Mouse (Mus musculus): ENCODE data around the gene Pcdh9. TPM values are rescaled to one million over a fixed set of nuclear protein-coding genes. Genes with fewer than 3 reads are reported as not detected.

The Pcdh9 gene
- polyA plus RNA-seq, 1 experiment, result 0.30 TPM

- TF ChIP-seq CTCF (conservative IDR thresholded peaks at IDR 0.05; ENCODE audit: insufficient read depth, insufficient read length, low read depth, low read length) (no peak), POLR2A (IDR thresholded peaks at IDR 0.05; ENCODE audit: low read depth, low read length) (no peak)
- 71% methylated on average over 2 of the region's 2 CpGs for WGBS
- Histone ChIP-seq H3K27ac (ENCODE audit: insufficient read depth, low read depth, low read length) (no peak overlapping the region), H3K27me3 (replicated peaks; ENCODE audit: control insufficient read depth, insufficient read depth, low read length) (no peaks in the 10 kb centered on the region), H3K4me1 (ENCODE audit: control insufficient read depth, insufficient read depth, low read length) (no peaks in the 10 kb centered on the region), H3K36me3 (ENCODE audit: control insufficient read depth, insufficient read depth, low read length) (no peaks in the 10 kb centered on the region), H3K4me3 (ENCODE audit: insufficient read depth, low read depth, low read length) (no peak overlapping the region)
- no peak for DNase-seq
Measured at GRCm38 (mm10) chr14:93564361-93564760, 326.1 kb downstream of the Pcdh9 start.

GRCm38 (mm10) chr14:93561577-93561976, 328.9 kb downstream of the Pcdh9 start:
- no peaks in the 10 kb centered on the region for H3K27me3 ChIP-seq (replicated peaks; ENCODE audit: control insufficient read depth, insufficient read depth, low read length)
- no peak for DNase-seq
- TF ChIP-seq POLR2A (IDR thresholded peaks at IDR 0.05; ENCODE audit: low read depth, low read length), result no peak
- no peak for TF ChIP-seq CTCF (conservative IDR thresholded peaks at IDR 0.05; ENCODE audit: insufficient read depth, insufficient read length, low read depth, low read length)
- no peak overlapping the region for H3K4me3 ChIP-seq (ENCODE audit: insufficient read depth, low read depth, low read length)
- no peaks in the 10 kb centered on the region for H3K36me3 ChIP-seq (ENCODE audit: control insufficient read depth, insufficient read depth, low read length)
- WGBS, result 51% methylated on average over 1 of the region's 1 CpGs
- H3K4me1 ChIP-seq (ENCODE audit: control insufficient read depth, insufficient read depth, low read length), result no peaks in the 10 kb centered on the region
- no peak overlapping the region for H3K27ac ChIP-seq (ENCODE audit: insufficient read depth, low read depth, low read length)

GRCm38 (mm10) chr14:93553771-93554170, 336.7 kb downstream of the Pcdh9 start:
- no peaks in the 10 kb centered on the region for H3K27me3 ChIP-seq (replicated peaks; ENCODE audit: control insufficient read depth, insufficient read depth, low read length)
- no peak overlapping the region for H3K27ac ChIP-seq (ENCODE audit: insufficient read depth, low read depth, low read length)
- WGBS, result 79% methylated on average over 3 of the region's 3 CpGs
- no peak overlapping the region for H3K4me3 ChIP-seq (ENCODE audit: insufficient read depth, low read depth, low read length)
- H3K4me1 ChIP-seq (ENCODE audit: control insufficient read depth, insufficient read depth, low read length), result no peaks in the 10 kb centered on the region
- TF ChIP-seq POLR2A (IDR thresholded peaks at IDR 0.05; ENCODE audit: low read depth, low read length), result no peak
- TF ChIP-seq CTCF (conservative IDR thresholded peaks at IDR 0.05; ENCODE audit: insufficient read depth, insufficient read length, low read depth, low read length), result no peak
- no peaks in the 10 kb centered on the region for H3K36me3 ChIP-seq (ENCODE audit: control insufficient read depth, insufficient read depth, low read length)
- no peak for DNase-seq

GRCm38 (mm10) chr14:93545575-93545974, 344.9 kb downstream of the Pcdh9 start:
- no peaks in the 10 kb centered on the region for H3K4me1 ChIP-seq (ENCODE audit: control insufficient read depth, insufficient read depth, low read length)
- TF ChIP-seq POLR2A (IDR thresholded peaks at IDR 0.05; ENCODE audit: low read depth, low read length) (no peak), CTCF (conservative IDR thresholded peaks at IDR 0.05; ENCODE audit: insufficient read depth, insufficient read length, low read depth, low read length) (no peak)
- H3K4me3 ChIP-seq (ENCODE audit: insufficient read depth, low read depth, low read length), result no peak overlapping the region
- WGBS, result 80% methylated on average over 6 of the region's 6 CpGs
- no peaks in the 10 kb centered on the region for H3K36me3 ChIP-seq (ENCODE audit: control insufficient read depth, insufficient read depth, low read length)
- DNase-seq, result no peak
- no peak overlapping the region for H3K27ac ChIP-seq (ENCODE audit: insufficient read depth, low read depth, low read length)
- no peaks in the 10 kb centered on the region for H3K27me3 ChIP-seq (replicated peaks; ENCODE audit: control insufficient read depth, insufficient read depth, low read length)

- no peak overlapping the region for H3K27ac ChIP-seq (ENCODE audit: insufficient read depth, low read depth, low read length)
- no peak for DNase-seq
- 70% methylated on average over 11 of the region's 11 CpGs for WGBS
- no peaks in the 10 kb centered on the region for H3K4me1 ChIP-seq (ENCODE audit: control insufficient read depth, insufficient read depth, low read length)
- no peaks in the 10 kb centered on the region for H3K36me3 ChIP-seq (ENCODE audit: control insufficient read depth, insufficient read depth, low read length)
- H3K27me3 ChIP-seq (replicated peaks; ENCODE audit: control insufficient read depth, insufficient read depth, low read length), result no peaks in the 10 kb centered on the region
- no peak for TF ChIP-seq CTCF (conservative IDR thresholded peaks at IDR 0.05; ENCODE audit: insufficient read depth, insufficient read length, low read depth, low read length)
- TF ChIP-seq POLR2A (IDR thresholded peaks at IDR 0.05; ENCODE audit: low read depth, low read length), result no peak
- H3K4me3 ChIP-seq (ENCODE audit: insufficient read depth, low read depth, low read length), result no peak overlapping the region
Measured at GRCm38 (mm10) chr14:93543970-93544627, 346.4 kb downstream of the Pcdh9 start.

- WGBS, result 67% methylated on average over 3 of the region's 3 CpGs
- no peaks in the 10 kb centered on the region for H3K27me3 ChIP-seq (replicated peaks; ENCODE audit: control insufficient read depth, insufficient read depth, low read length)
- TF ChIP-seq CTCF (conservative IDR thresholded peaks at IDR 0.05; ENCODE audit: insufficient read depth, insufficient read length, low read depth, low read length), result no peak
- no peak for TF ChIP-seq POLR2A (IDR thresholded peaks at IDR 0.05; ENCODE audit: low read depth, low read length)
- no peak overlapping the region for H3K4me3 ChIP-seq (ENCODE audit: insufficient read depth, low read depth, low read length)
- H3K4me1 ChIP-seq (ENCODE audit: control insufficient read depth, insufficient read depth, low read length), result no peaks in the 10 kb centered on the region
- no peaks in the 10 kb centered on the region for H3K36me3 ChIP-seq (ENCODE audit: control insufficient read depth, insufficient read depth, low read length)
- DNase-seq, result no peak
- no peak overlapping the region for H3K27ac ChIP-seq (ENCODE audit: insufficient read depth, low read depth, low read length)
Measured at GRCm38 (mm10) chr14:93543561-93543960, 346.9 kb downstream of the Pcdh9 start.

- WGBS, result 68% methylated on average over 4 of the region's 4 CpGs
- no peaks in the 10 kb centered on the region for H3K4me1 ChIP-seq (ENCODE audit: control insufficient read depth, insufficient read depth, low read length)
Measured at GRCm38 (mm10) chr14:93534928-93535327, 355.6 kb downstream of the Pcdh9 start.

More at GRCm38 (mm10) chr14:93534928-93535327, 355.6 kb downstream of the Pcdh9 start:
- Histone ChIP-seq H3K27me3 (replicated peaks; ENCODE audit: control insufficient read depth, insufficient read depth, low read length) (no peaks in the 10 kb centered on the region), H3K27ac (ENCODE audit: insufficient read depth, low read depth, low read length) (no peak overlapping the region), H3K4me3 (ENCODE audit: insufficient read depth, low read depth, low read length) (no peak overlapping the region), H3K36me3 (ENCODE audit: control insufficient read depth, insufficient read depth, low read length) (no peaks in the 10 kb centered on the region)
- TF ChIP-seq POLR2A (IDR thresholded peaks at IDR 0.05; ENCODE audit: low read depth, low read length), result no peak
- no peak for TF ChIP-seq CTCF (conservative IDR thresholded peaks at IDR 0.05; ENCODE audit: insufficient read depth, insufficient read length, low read depth, low read length)
- no peak for DNase-seq
